Mouse (Mus musculus) liver, adult 2 months (tissue): Measurements from ENCODE around the gene D17H6S53E.

ENCODE experiments used
- CTCF ChIP-seq: fragments of 200-500 bp; IDR thresholded peaks from 2 replicates; pipeline ENCODE4 v1.5.1; 2011; ENCODE audit warnings: low read depth, low read length, control low read depth
- POLR2A ChIP-seq: fragments of 200-500 bp; IDR thresholded peaks from 2 replicates; pipeline ENCODE4 v1.6.1; 2011; ENCODE audit warnings: low read length, control low read depth; ENCODE audit not compliant: insufficient read depth; ENCODE audit errors: extremely low read depth

GRCm38 (mm10) chr17:35157661-35158175, 31.5 kb downstream of the D17H6S53E start:
- no peak for TF ChIP-seq POLR2A
- TF ChIP-seq CTCF: no peak
